In the genomic region with DNA sequence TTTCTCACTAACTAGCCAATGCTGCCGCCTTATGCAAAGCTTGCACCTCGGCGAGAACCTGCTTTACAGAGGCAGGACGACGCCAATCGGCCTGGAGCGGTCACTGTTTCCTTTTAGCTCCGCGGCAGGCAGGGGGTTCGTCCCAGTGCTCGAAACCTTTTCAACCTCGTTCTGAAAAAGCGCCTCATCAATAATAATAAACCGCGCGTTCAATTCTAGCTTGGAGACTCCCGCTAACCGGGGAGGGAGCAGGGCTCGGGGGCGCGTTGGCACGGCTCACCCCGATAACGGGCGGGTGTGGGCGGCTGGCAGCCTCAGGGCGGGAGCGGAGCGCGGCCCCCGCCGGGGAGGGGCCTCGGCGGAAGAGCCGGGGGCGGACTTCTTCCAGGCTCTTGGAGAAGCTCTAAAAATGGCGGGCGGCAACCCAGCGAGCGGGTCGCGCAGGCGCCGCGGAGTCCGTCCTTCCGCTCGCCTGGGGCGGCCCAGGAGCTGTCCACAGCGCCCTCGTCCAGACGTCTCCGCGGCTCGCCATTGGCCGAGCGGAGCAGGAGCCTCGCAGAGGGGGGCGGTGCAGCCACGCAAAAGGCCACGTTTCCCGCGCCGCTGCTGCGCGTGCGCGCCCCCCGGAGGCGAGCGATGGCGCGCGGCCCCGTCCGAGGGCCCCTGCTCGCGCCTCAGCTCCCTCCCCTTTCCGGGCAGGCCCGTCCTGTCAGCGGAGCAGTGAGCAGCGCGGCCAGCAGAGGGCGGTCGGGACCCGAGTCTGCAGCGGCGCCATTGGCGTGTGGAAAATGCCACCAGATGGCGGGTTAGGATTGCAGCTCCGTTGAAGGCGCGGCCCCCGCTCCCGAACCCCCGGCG, we compare ENCODE assay signal across 8 mouse cellular contexts. TPM values are rescaled to one million over a fixed set of nuclear protein-coding genes. Genes with fewer than 3 reads are reported as not detected.
DNase-seq lines count a peak whose midpoint lies in the region; ATAC-seq and TF ChIP-seq lines count a peak whose summit lies in the region.

No protein-coding gene starts in this region.

- no peaks in the 10 kb centered on the region for H3K27me3 ChIP-seq in forebrain, embryonic 15.5 days

- no peaks in the 10 kb centered on the region for H3K36me3 ChIP-seq in ES-E14 (ENCODE audit: control insufficient read depth, insufficient read depth, low read length, poor library complexity, severe bottlenecking)
- no peaks in the 10 kb centered on the region for H3K36me3 ChIP-seq in forebrain, embryonic 15.5 days

- peak overlapping the region; percentile 84 to 88 for H3K4me3 ChIP-seq in ES-E14 (ENCODE audit: insufficient read depth in 1 of 2, low read depth in 1 of 2, low read length in 2 of 2, poor library complexity in 1 of 2, severe bottlenecking in 1 of 2)
- H3K4me3 ChIP-seq in forebrain, embryonic 15.5 days, result peak overlapping the region; percentile 96
- peak overlapping the region; percentile 89 for H3K4me3 ChIP-seq in lung, adult 2 months (replicated peaks; ENCODE audit: extremely low read depth, low read depth, low read length)

- peak; percentile 98 for ATAC-seq in forebrain, embryonic 15.5 days (replicated peaks)
- peak; percentile 84 for ATAC-seq in neutrophil, adult 5-6 weeks (ENCODE audit: extremely low read depth, insufficient number of reproducible peaks, low FRiP score, poor library complexity, severe bottlenecking)

- peak; percentile 71 for TF ChIP-seq CTCF in lung, adult 2 months (IDR thresholded peaks at IDR 0.05; ENCODE audit: insufficient read depth, low read length)

- peak overlapping the region; percentile 100 for H3K27ac ChIP-seq in ES-E14 (ENCODE audit: insufficient read depth, low read depth, low read length, poor library complexity, severe bottlenecking)
- peak overlapping the region; percentile 99 for H3K27ac ChIP-seq in forebrain, embryonic 15.5 days (replicated peaks)

- WGBS in forebrain, embryonic 15.5 days, result under 1% methylated on average over 96 of the region's 97 CpGs
- WGBS in lung, adult 2 months, result under 1% methylated on average over 97 of the region's 97 CpGs

- in situ Hi-C loops in ES-E14 (cut with MboI; ENCODE audit: low sequenced_read_pairs in 2 of 2, unreplicated experiment in 2 of 2), result no loop called here

- peak; percentile 93 for DNase-seq in ES-E14 (ENCODE audit: low read depth, low spot score)
- peak; percentile 100 for DNase-seq in cerebellum, adult 11-12 months
- peak; percentile 99 for DNase-seq in heart, postnatal 25 days (ENCODE audit: low spot score)
- DNase-seq in layer of hippocampus, adult 18-20 months (ENCODE audit: low spot score in 2 of 2), result peak; percentile 99 to 100
- DNase-seq in lung, adult 2 months, result peak; percentile 98
- peak; percentile 97 for DNase-seq in thymus, adult 18-20 months

- peak overlapping the region; percentile 92 for H3K9ac ChIP-seq in ES-E14 (ENCODE audit: insufficient read depth, low read depth, low read length, poor library complexity, severe bottlenecking)
- peak overlapping the region; percentile 91 for H3K9ac ChIP-seq in forebrain, embryonic 15.5 days (replicated peaks)

- peak overlapping the region; percentile 86 for H3K4me2 ChIP-seq in forebrain, embryonic 15.5 days (replicated peaks)

- intact Hi-C loops in heart, postnatal 25 days (cut with DNase I), result loop anchor here (1.0 to 10.0 kb wide), 7 partner anchors 98 to 512 kb away; no protein-coding TSS in a partner anchor

- H3K9me3 ChIP-seq in ES-E14 (ENCODE audit: control insufficient read depth, insufficient read depth, low read depth, low read length), result no peaks in the 10 kb centered on the region
- H3K9me3 ChIP-seq in forebrain, embryonic 15.5 days, result no peaks in the 10 kb centered on the region

- TF ChIP-seq POLR2A in lung, adult 2 months (IDR thresholded peaks at IDR 0.05; ENCODE audit: borderline replicate concordance, extremely low read depth, low read depth, low read length), result peak; percentile 85

- peaks cover 10 to 12% of the 10 kb centered on the region in 2 experiments for H3K4me1 ChIP-seq in ES-E14 (ENCODE audit: control insufficient read depth in 2 of 2, insufficient read depth in 2 of 2, low read length in 2 of 2, poor library complexity in 1 of 2)
- peaks cover 41% of the 10 kb centered on the region for H3K4me1 ChIP-seq in forebrain, embryonic 15.5 days
- peaks cover 2% of the 10 kb centered on the region for H3K4me1 ChIP-seq in lung, adult 2 months (ENCODE audit: control insufficient read depth, insufficient read depth, low read length)

TF ChIP-seq in ES-E14, 5 proteins besides CTCF, POLR2A, EP300 and RAD21:
- no peak for TF ChIP-seq MAFK (IDR thresholded peaks at IDR 0.05; ENCODE audit: insufficient read depth, low read depth, low read length)
- no peak for TF ChIP-seq ZC3H11A (IDR thresholded peaks at IDR 0.05; ENCODE audit: borderline replicate concordance, low read depth, low read length)
- TF ChIP-seq ZNF384 (IDR thresholded peaks at IDR 0.05; ENCODE audit: low read depth, low read length), result no peak
- peak; percentile 63 for TF ChIP-seq HCFC1 (IDR thresholded peaks at IDR 0.05; ENCODE audit: borderline replicate concordance, insufficient read depth, low read length)
TF ChIP-seq in ES-E14: peak in this region for 1.

RNA-seq across cellular contexts. Expression of a gene that starts 45.5 kb away (rescaled TPM):
- 34.1 and 47.9 TPM in 2 replicates for total RNA-seq in ES-E14 (2012; rRNA removed)
- 36.0 and 42.1 TPM in 2 replicates for polyA plus RNA-seq in forebrain, embryonic 15.5 days (2015; fragmentation: Nextera tagmentation; extraction: Ambion mirVana)
- total RNA-seq in heart, postnatal 25 days (2021), result 10 to 100 TPM; 27.1 to 30.6 TPM
- 10 to 100 TPM; 64.9 to 68.0 TPM for total RNA-seq in layer of hippocampus, adult 18-20 months (2021)
- polyA plus RNA-seq in lung, adult 2 months (2012; rRNA removed), result 3.0 and 4.2 TPM in 2 replicates
- 79.6 and 98.8 TPM in 2 replicates for total RNA-seq in neutrophil, adult 5-6 weeks (2017)

Comparison
In these comparisons a context has a peak if more than half of its experiments do, and no peak if none do; other contexts are left out.
1. Peak in every context shown above with its lines: DNase-seq, ATAC-seq, H3K4me3 ChIP-seq and H3K27ac ChIP-seq.